In the genomic region with DNA sequence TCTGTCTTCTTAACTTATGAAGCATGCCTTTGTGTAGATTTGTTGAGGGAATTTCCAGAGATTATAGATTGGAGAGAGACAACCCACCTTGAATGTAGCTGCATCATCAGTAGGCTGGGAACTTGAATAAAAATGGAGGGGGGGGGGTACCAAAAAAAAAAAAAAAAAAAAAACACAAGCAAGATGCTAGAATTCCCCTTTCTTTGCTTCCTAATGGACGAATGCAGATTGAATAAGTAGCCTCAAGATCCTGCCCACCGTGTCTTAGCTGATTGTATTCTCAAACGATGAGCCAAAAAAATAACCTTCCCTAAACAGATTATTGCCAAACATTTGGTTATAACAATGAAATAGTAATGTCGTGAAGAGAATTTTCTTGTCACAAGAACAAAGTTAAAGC, we compare ENCODE assay signal across 8 mouse cellular contexts. TPM values are rescaled to one million over a fixed set of nuclear protein-coding genes. Genes with fewer than 3 reads are reported as not detected.
DNase-seq lines count a peak whose midpoint lies in the region; ATAC-seq and TF ChIP-seq lines count a peak whose summit lies in the region.

No protein-coding gene starts in this region.

- DNase-seq in kidney, postnatal 0 days (ENCODE audit: low spot score): no peak
- DNase-seq in kidney, postnatal 10 days: no peak
- peak; percentile 16 for DNase-seq in embryonic facial prominence, embryonic 11.5 days (ENCODE audit: low spot score)
- no peak for DNase-seq in hindbrain, postnatal 0 days (ENCODE audit: low spot score)
- no peak for DNase-seq in natural killer cell, adult 2 months (ENCODE audit: low spot score in 2 of 2)
- DNase-seq in frontal cortex, postnatal 25 days (ENCODE audit: low spot score in 2 of 2): no peak

- 0 out of 2 replicates have a peak overlapping the region, but pooled peaks have one; percentile 95 for H3K27ac ChIP-seq in kidney, postnatal 0 days
- peak overlapping the region; percentile 78; the same call in 1 of the 2 replicates for H3K27ac ChIP-seq in embryonic facial prominence, embryonic 11.5 days (replicated peaks; ENCODE audit: low read depth, low read length)
- peak overlapping the region; percentile 94 for H3K27ac ChIP-seq in hindbrain, postnatal 0 days
- peak overlapping the region; percentile 91 for H3K27ac ChIP-seq in midbrain, embryonic 16.5 days (ENCODE audit: low read length)

- no peak for ATAC-seq in kidney, postnatal 0 days (replicated peaks; ENCODE audit: low FRiP score, low read depth)
- no peak for ATAC-seq in embryonic facial prominence, embryonic 11.5 days (replicated peaks; ENCODE audit: insufficient number of reproducible peaks, low FRiP score, low TSS enrichment, low read depth)
- no peak for ATAC-seq in hindbrain, postnatal 0 days
- ATAC-seq in midbrain, embryonic 16.5 days: no peak
- ATAC-seq in activated CD4-positive, CD25-positive, alpha-beta regulatory T cell, adult 4 months: no peak

- H3K27me3 ChIP-seq in kidney, postnatal 0 days (ENCODE audit: insufficient read depth, low read length): no peaks in the 10 kb centered on the region
- no peaks in the 10 kb centered on the region for H3K27me3 ChIP-seq in embryonic facial prominence, embryonic 11.5 days (ENCODE audit: control insufficient read depth, insufficient read depth, low read length)
- H3K27me3 ChIP-seq in hindbrain, postnatal 0 days (ENCODE audit: insufficient read depth, low read length): no peaks in the 10 kb centered on the region
- H3K27me3 ChIP-seq in midbrain, embryonic 16.5 days (ENCODE audit: control insufficient read depth, insufficient read depth, low read depth, low read length): no peaks in the 10 kb centered on the region

- H3K4me1 ChIP-seq in kidney, postnatal 0 days (replicated peaks; ENCODE audit: insufficient read depth, low read length): no peaks in the 10 kb centered on the region
- no peaks in the 10 kb centered on the region for H3K4me1 ChIP-seq in embryonic facial prominence, embryonic 11.5 days (ENCODE audit: control insufficient read depth, insufficient read depth, low read length)
- peaks cover 5% of the 10 kb centered on the region; the same call in 1 of the 2 replicates for H3K4me1 ChIP-seq in hindbrain, postnatal 0 days (ENCODE audit: insufficient read depth, low read length)
- H3K4me1 ChIP-seq in midbrain, embryonic 16.5 days (ENCODE audit: control insufficient read depth, insufficient read depth, low read length): peaks cover 10% of the 10 kb centered on the region; the same call in 1 of the 2 replicates

- peak overlapping the region; percentile 63 for H3K4me3 ChIP-seq in kidney, postnatal 0 days (replicated peaks; ENCODE audit: low read depth, low read length)
- H3K4me3 ChIP-seq in embryonic facial prominence, embryonic 11.5 days (ENCODE audit: low read depth, low read length): peak overlapping the region; percentile 65
- peak overlapping the region; percentile 61 for H3K4me3 ChIP-seq in hindbrain, postnatal 0 days (ENCODE audit: low read length)
- H3K4me3 ChIP-seq in midbrain, embryonic 16.5 days (ENCODE audit: low read depth, low read length): peak overlapping the region; percentile 51

- TF ChIP-seq CTCF in kidney, postnatal 0 days (IDR thresholded peaks at IDR 0.05; ENCODE audit: low read depth): no peak
- TF ChIP-seq CTCF in hindbrain, postnatal 0 days (IDR thresholded peaks at IDR 0.05; ENCODE audit: low read depth): no peak

- peak overlapping the region; percentile 94 for H3K4me2 ChIP-seq in kidney, postnatal 0 days (ENCODE audit: low read length)
- peak overlapping the region; percentile 64 for H3K4me2 ChIP-seq in embryonic facial prominence, embryonic 11.5 days (ENCODE audit: low read depth, low read length)
- H3K4me2 ChIP-seq in hindbrain, postnatal 0 days (ENCODE audit: low read depth, low read length): peak overlapping the region; percentile 90
- peak overlapping the region; percentile 81 for H3K4me2 ChIP-seq in midbrain, embryonic 16.5 days (ENCODE audit: low read length)

- 0 out of 2 replicates have a peak overlapping the region, but pooled peaks have one; percentile 74 for H3K9ac ChIP-seq in kidney, postnatal 0 days (ENCODE audit: low read depth, low read length)
- H3K9ac ChIP-seq in embryonic facial prominence, embryonic 11.5 days (replicated peaks; ENCODE audit: low read length): peak overlapping the region; percentile 67
- peak overlapping the region; percentile 70 for H3K9ac ChIP-seq in hindbrain, postnatal 0 days (replicated peaks; ENCODE audit: low read length)
- H3K9ac ChIP-seq in midbrain, embryonic 16.5 days (ENCODE audit: low read depth, low read length): peak overlapping the region; percentile 79

- 24% methylated on average over 4 of the region's 4 CpGs for WGBS in kidney, postnatal 0 days
- WGBS in embryonic facial prominence, embryonic 11.5 days: 26% methylated on average over 4 of the region's 4 CpGs
- 21% methylated on average over 4 of the region's 4 CpGs for WGBS in hindbrain, postnatal 0 days
- 19% methylated on average over 4 of the region's 4 CpGs for WGBS in midbrain, embryonic 16.5 days

- H3K36me3 ChIP-seq in kidney, postnatal 0 days (ENCODE audit: insufficient read depth, low read length): no peaks in the 10 kb centered on the region
- no peaks in the 10 kb centered on the region for H3K36me3 ChIP-seq in embryonic facial prominence, embryonic 11.5 days (replicated peaks; ENCODE audit: control insufficient read depth, insufficient read depth, low read depth, low read length)
- peaks cover 6% of the 10 kb centered on the region; the same call in 1 of the 2 replicates for H3K36me3 ChIP-seq in hindbrain, postnatal 0 days (ENCODE audit: insufficient read depth, low read length)
- H3K36me3 ChIP-seq in midbrain, embryonic 16.5 days (ENCODE audit: control insufficient read depth, insufficient read depth, low read length): peaks cover 4% of the 10 kb centered on the region

- no peaks in the 10 kb centered on the region for H3K9me3 ChIP-seq in kidney, postnatal 0 days (replicated peaks; ENCODE audit: low read length)
- no peaks in the 10 kb centered on the region for H3K9me3 ChIP-seq in embryonic facial prominence, embryonic 11.5 days (replicated peaks; ENCODE audit: control insufficient read depth, low read length)
- H3K9me3 ChIP-seq in hindbrain, postnatal 0 days (ENCODE audit: low read length): no peaks in the 10 kb centered on the region
- no peaks in the 10 kb centered on the region for H3K9me3 ChIP-seq in midbrain, embryonic 16.5 days (replicated peaks; ENCODE audit: control insufficient read depth, low read length, poor library complexity, severe bottlenecking)

RNA-seq across cellular contexts. Expression of gene Nupr1l, which starts 0.6 kb away (rescaled TPM):
- polyA plus RNA-seq in kidney, postnatal 0 days (2015; fragmentation: Nextera tagmentation; extraction: Ambion mirVana): 6.5 and 6.8 TPM in 2 replicates
- 4.3 TPM in 2 replicates for polyA plus RNA-seq in embryonic facial prominence, embryonic 11.5 days (2014; fragmentation: Nextera tagmentation; extraction: Ambion mirVana)
- total RNA-seq in hindbrain, postnatal 0 days (2014; rRNA removed): 3.5 and 4.1 TPM in 2 replicates
- polyA plus RNA-seq in hindbrain, postnatal 0 days (2015; fragmentation: Nextera tagmentation; extraction: Ambion mirVana): 6.0 and 6.1 TPM in 2 replicates
- 4.2 and 6.4 TPM in 2 replicates for polyA plus RNA-seq in midbrain, embryonic 16.5 days (2015; fragmentation: Nextera tagmentation; extraction: Ambion mirVana)
- polyA plus RNA-seq in activated CD4-positive, CD25-positive, alpha-beta regulatory T cell, adult 4 months (2017; shearing (Covaris generic)): not detected

RNA-seq across cellular contexts. Expression of gene Phkg1, which starts 9.4 kb away (rescaled TPM):
- 0.05 and 0.10 TPM in 2 replicates for polyA plus RNA-seq in kidney, postnatal 0 days (2015; fragmentation: Nextera tagmentation; extraction: Ambion mirVana)
- 0.13 TPM in 1 of 2 replicates, not detected in the other for polyA plus RNA-seq in embryonic facial prominence, embryonic 11.5 days (2014; fragmentation: Nextera tagmentation; extraction: Ambion mirVana)
- 2.0 and 3.6 TPM in 2 replicates for total RNA-seq in hindbrain, postnatal 0 days (2014; rRNA removed)
- polyA plus RNA-seq in hindbrain, postnatal 0 days (2015; fragmentation: Nextera tagmentation; extraction: Ambion mirVana): 1.7 and 3.3 TPM in 2 replicates
- polyA plus RNA-seq in midbrain, embryonic 16.5 days (2015; fragmentation: Nextera tagmentation; extraction: Ambion mirVana): 0.85 and 0.95 TPM in 2 replicates
- under 1 TPM in 1 of 2 experiments, not detected in 1; 0.49 TPM for polyA plus RNA-seq in activated CD4-positive, CD25-positive, alpha-beta regulatory T cell, adult 4 months (2017; shearing (Covaris generic))

RNA-seq across cellular contexts. Expression of gene Zbed5, which starts 12.3 kb away (rescaled TPM):
- 6.1 and 6.6 TPM in 2 replicates for polyA plus RNA-seq in kidney, postnatal 0 days (2015; fragmentation: Nextera tagmentation; extraction: Ambion mirVana)
- polyA plus RNA-seq in embryonic facial prominence, embryonic 11.5 days (2014; fragmentation: Nextera tagmentation; extraction: Ambion mirVana): 11.7 and 12.0 TPM in 2 replicates
- 9.6 and 10.4 TPM in 2 replicates for total RNA-seq in hindbrain, postnatal 0 days (2014; rRNA removed)
- polyA plus RNA-seq in hindbrain, postnatal 0 days (2015; fragmentation: Nextera tagmentation; extraction: Ambion mirVana): 7.4 and 7.9 TPM in 2 replicates
- polyA plus RNA-seq in midbrain, embryonic 16.5 days (2015; fragmentation: Nextera tagmentation; extraction: Ambion mirVana): 20.1 and 22.5 TPM in 2 replicates
- 1 to 10 TPM; 1.0 to 3.1 TPM for polyA plus RNA-seq in activated CD4-positive, CD25-positive, alpha-beta regulatory T cell, adult 4 months (2017; shearing (Covaris generic))

RNA-seq across cellular contexts. Expression of gene Chchd2, which starts 20.5 kb away (rescaled TPM):
- 1,323 and 1,401 TPM in 2 replicates for polyA plus RNA-seq in kidney, postnatal 0 days (2015; fragmentation: Nextera tagmentation; extraction: Ambion mirVana)
- 1,023 and 1,076 TPM in 2 replicates for polyA plus RNA-seq in embryonic facial prominence, embryonic 11.5 days (2014; fragmentation: Nextera tagmentation; extraction: Ambion mirVana)
- 1,207 and 1,381 TPM in 2 replicates for total RNA-seq in hindbrain, postnatal 0 days (2014; rRNA removed)
- 877 TPM in 2 replicates for polyA plus RNA-seq in hindbrain, postnatal 0 days (2015; fragmentation: Nextera tagmentation; extraction: Ambion mirVana)
- polyA plus RNA-seq in midbrain, embryonic 16.5 days (2015; fragmentation: Nextera tagmentation; extraction: Ambion mirVana): 602 and 639 TPM in 2 replicates
- 100 to 1,000 TPM; 408 to 480 TPM for polyA plus RNA-seq in activated CD4-positive, CD25-positive, alpha-beta regulatory T cell, adult 4 months (2017; shearing (Covaris generic))

RNA-seq across cellular contexts. Expression of gene Vkorc1l1, which starts 34.0 kb away (rescaled TPM):
- polyA plus RNA-seq in kidney, postnatal 0 days (2015; fragmentation: Nextera tagmentation; extraction: Ambion mirVana): 19.4 and 20.7 TPM in 2 replicates
- 33.4 and 41.3 TPM in 2 replicates for polyA plus RNA-seq in embryonic facial prominence, embryonic 11.5 days (2014; fragmentation: Nextera tagmentation; extraction: Ambion mirVana)
- 73.0 and 73.3 TPM in 2 replicates for total RNA-seq in hindbrain, postnatal 0 days (2014; rRNA removed)
- 22.3 and 23.0 TPM in 2 replicates for polyA plus RNA-seq in hindbrain, postnatal 0 days (2015; fragmentation: Nextera tagmentation; extraction: Ambion mirVana)
- polyA plus RNA-seq in midbrain, embryonic 16.5 days (2015; fragmentation: Nextera tagmentation; extraction: Ambion mirVana): 29.1 and 30.6 TPM in 2 replicates
- polyA plus RNA-seq in activated CD4-positive, CD25-positive, alpha-beta regulatory T cell, adult 4 months (2017; shearing (Covaris generic)): 1 to 10 TPM; 4.8 to 6.6 TPM
